Mouse (Mus musculus) heart, embryonic 11.5 days (tissue): ENCODE data around the gene Esr2. TPM values are rescaled to one million over a fixed set of nuclear protein-coding genes. Genes with fewer than 3 reads are reported as not detected.

Experiments used
- ATAC-seq: fragments of 200-750 bp; cut with Nextera tagmentation; replicated peaks from 2 replicates; pipeline ENCODE4 v1.8.0; 2017; ENCODE audit warnings: moderate library complexity; ENCODE audit not compliant: insufficient number of reproducible peaks, low FRiP score, low TSS enrichment
- H3K27ac ChIP-seq: fragments of 300-500 bp; sonication (generic); 2 replicates; pipeline ENCODE4 v1.5.1; 2014; ENCODE audit warnings: mild to moderate bottlenecking, low read depth, low read length
- H3K27me3 ChIP-seq: fragments of 300-500 bp; sonication (generic); 2 replicates; pipeline ENCODE4 v1.6.1; 2014; ENCODE audit warnings: mild to moderate bottlenecking, low read length, mixed read lengths; ENCODE audit not compliant: control insufficient read depth, insufficient read depth
- H3K36me3 ChIP-seq: fragments of 300-500 bp; sonication (generic); 2 replicates; pipeline ENCODE4 v1.6.1; 2014; ENCODE audit warnings: mild to moderate bottlenecking, low read length, moderate library complexity, mixed read lengths; ENCODE audit not compliant: control insufficient read depth, insufficient read depth
- H3K4me1 ChIP-seq: fragments of 300-500 bp; sonication (generic); 2 replicates; pipeline ENCODE4 v1.6.1; 2014; ENCODE audit warnings: low read length; ENCODE audit not compliant: control insufficient read depth, insufficient read depth
- H3K4me2 ChIP-seq: fragments of 300-500 bp; sonication (generic); 2 replicates; pipeline ENCODE4 v1.6.1; 2014; ENCODE audit warnings: mild to moderate bottlenecking, moderate library complexity
- H3K4me3 ChIP-seq: fragments of 300-500 bp; sonication (generic); 2 replicates; pipeline ENCODE4 v1.5.1; 2014; ENCODE audit warnings: low read depth, low read length
- H3K9ac ChIP-seq: fragments of 300-500 bp; sonication (generic); 2 replicates; pipeline ENCODE4 v1.6.1; 2014; ENCODE audit warnings: mild to moderate bottlenecking, low read depth, low read length, moderate library complexity
- H3K9me3 ChIP-seq: fragments of 300-500 bp; sonication (generic); replicated peaks from 2 replicates; pipeline ENCODE4 v1.6.1; 2016; ENCODE audit warnings: low read length; ENCODE audit not compliant: control insufficient read depth
- WGBS: fragments of 180-500 bp; shearing (Covaris S2); extraction: QIAGEN DNeasy Blood & Tissue Kit; methylation state at CpG from one replicate; pipeline ENCODE4 v1.1.7; 2014; ENCODE audit not compliant: insufficient replicate concordance; 5-methylcytosine and 5-hydroxymethylcytosine counted together
- polyA plus RNA-seq: library from polyadenylated mRNA; unstranded; fragments of >200 nt; fragmentation: Nextera tagmentation; extraction: Ambion mirVana; gene quantifications from 2 replicates; pipeline ENCODE4 v1.2.1, GENCODE M21; 2014

Esr2 gene
- polyA plus RNA-seq, 1 experiment from 2014 or later: 0.23 TPM

DNA sequence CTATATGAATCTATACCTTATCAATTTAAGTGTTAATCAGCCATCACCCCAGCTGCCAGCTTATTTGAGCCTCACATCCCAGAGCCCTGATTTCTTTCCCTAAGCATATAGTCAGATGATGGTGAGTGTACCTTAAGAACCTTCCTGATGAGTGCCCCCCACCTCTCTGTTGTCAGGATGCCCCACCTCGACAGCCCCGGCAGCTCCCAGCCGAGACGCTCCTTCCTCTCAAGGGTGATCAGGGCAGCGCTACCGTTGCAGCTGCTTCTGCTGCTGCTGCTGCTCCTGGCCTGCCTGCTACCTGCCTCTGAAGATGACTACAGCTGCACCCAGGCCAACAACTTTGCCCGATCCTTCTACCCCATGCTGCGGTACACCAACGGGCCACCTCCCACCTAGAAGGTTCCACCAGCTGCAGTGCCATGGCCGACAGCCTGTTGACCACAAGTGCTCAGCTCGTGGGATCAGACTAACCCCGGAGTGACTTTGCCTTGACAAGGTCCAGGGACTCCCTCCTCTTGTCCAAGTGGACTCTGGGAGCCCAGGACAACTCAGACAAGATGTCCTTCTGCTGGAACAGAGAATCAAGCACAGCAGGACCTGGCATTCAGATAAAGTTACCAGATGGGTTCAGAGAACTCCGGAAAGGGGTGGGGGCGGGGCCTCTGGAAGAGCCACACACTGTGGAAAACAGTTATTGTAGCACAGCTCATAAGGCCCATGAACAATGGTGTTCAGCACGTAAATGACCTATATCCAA lies 67.2 kb downstream of the Esr2 start:
- 89% methylated on average over 15 of the region's 15 CpGs for WGBS
- ATAC-seq: no peak

DNA sequence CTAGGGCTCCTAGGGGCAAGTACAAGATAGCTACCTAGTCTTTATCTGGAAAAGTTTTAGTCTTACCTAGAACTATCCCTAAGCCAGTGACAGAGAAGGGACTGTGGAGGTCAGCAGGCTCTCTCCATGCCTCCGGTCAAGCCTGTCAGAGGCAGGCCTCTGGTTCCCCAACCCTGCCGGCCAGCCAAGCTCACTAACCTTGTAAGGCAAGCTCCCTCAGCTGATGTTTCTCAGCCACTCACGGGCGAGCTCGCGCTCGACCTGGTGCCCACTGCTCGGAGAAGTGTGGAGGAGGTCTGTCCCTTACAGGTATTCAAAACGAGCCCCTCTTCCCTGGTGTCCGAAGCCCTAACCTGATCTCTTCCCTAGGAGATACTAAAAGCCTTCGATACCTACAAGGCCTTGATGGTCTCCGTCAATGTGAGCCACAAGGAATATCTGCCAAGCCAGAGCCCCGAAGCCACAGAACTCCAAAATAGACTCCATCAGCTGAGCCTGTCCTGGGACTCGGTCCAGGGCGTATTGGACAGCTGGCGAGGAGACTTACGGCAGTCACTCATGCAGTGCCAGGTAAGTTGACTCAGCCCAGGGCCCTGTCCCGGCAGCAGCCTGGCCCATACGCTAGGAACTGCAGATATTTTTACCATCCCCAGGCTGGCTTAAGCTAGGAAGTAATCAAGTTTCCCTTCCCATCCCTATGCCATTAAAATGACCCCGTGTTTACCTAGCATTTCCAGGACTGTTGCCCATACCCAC lies 72.3 kb downstream of the Esr2 start:
- ATAC-seq: no peak
- H3K27me3 ChIP-seq: no peaks in the 10 kb centered on the region
- peaks cover 43% of the 10 kb centered on the region for H3K36me3 ChIP-seq

More for the DNA sequence above, 67.2 kb downstream of the Esr2 start:
- no peak overlapping the region for H3K27ac ChIP-seq
- no peak overlapping the region for H3K4me2 ChIP-seq
- no peaks in the 10 kb centered on the region for H3K4me1 ChIP-seq
- H3K36me3 ChIP-seq: peaks cover 27% of the 10 kb centered on the region
- no peak overlapping the region for H3K4me3 ChIP-seq
- no peak overlapping the region for H3K9ac ChIP-seq
- H3K9me3 ChIP-seq: no peaks in the 10 kb centered on the region
- H3K27me3 ChIP-seq: no peaks in the 10 kb centered on the region

DNA sequence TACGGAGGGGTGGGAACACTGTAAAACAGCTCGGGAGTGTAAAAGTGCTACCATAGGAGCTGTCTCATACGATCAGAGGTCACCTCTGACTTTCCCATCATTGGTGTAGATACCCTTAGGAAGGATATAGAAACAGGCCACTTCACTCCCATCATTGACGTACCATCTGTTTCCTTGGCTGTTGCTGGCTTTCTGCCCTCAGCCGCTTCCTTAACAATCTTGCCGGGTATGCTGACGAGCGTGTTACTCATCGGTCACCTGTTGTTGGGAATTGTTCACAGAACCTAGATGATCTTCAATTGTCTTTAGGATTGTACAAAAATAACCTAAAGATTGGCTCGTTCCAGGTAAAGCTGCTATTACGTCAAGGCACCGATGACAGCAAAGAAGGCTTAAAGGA lies 74.4 kb downstream of the Esr2 start:
- H3K27ac ChIP-seq: no peak overlapping the region
- no peak overlapping the region for H3K4me3 ChIP-seq
- no peak overlapping the region for H3K4me2 ChIP-seq
- peaks cover 48% of the 10 kb centered on the region for H3K36me3 ChIP-seq
- no peaks in the 10 kb centered on the region for H3K9me3 ChIP-seq
- H3K9ac ChIP-seq: no peak overlapping the region
- ATAC-seq: no peak
- 88% methylated on average over 12 of the region's 12 CpGs for whole genome bisulfite sequencing
- no peaks in the 10 kb centered on the region for H3K27me3 ChIP-seq
- H3K4me1 ChIP-seq: no peaks in the 10 kb centered on the region

More for the DNA sequence above, 72.3 kb downstream of the Esr2 start:
- Histone ChIP-seq H3K4me1 (no peaks in the 10 kb centered on the region), H3K4me3 (no peak overlapping the region), H3K9ac (no peak overlapping the region), H3K9me3 (no peaks in the 10 kb centered on the region), H3K4me2 (no peak overlapping the region), H3K27ac (no peak overlapping the region)
- 85% methylated on average over 20 of the region's 20 CpGs for WGBS

DNA sequence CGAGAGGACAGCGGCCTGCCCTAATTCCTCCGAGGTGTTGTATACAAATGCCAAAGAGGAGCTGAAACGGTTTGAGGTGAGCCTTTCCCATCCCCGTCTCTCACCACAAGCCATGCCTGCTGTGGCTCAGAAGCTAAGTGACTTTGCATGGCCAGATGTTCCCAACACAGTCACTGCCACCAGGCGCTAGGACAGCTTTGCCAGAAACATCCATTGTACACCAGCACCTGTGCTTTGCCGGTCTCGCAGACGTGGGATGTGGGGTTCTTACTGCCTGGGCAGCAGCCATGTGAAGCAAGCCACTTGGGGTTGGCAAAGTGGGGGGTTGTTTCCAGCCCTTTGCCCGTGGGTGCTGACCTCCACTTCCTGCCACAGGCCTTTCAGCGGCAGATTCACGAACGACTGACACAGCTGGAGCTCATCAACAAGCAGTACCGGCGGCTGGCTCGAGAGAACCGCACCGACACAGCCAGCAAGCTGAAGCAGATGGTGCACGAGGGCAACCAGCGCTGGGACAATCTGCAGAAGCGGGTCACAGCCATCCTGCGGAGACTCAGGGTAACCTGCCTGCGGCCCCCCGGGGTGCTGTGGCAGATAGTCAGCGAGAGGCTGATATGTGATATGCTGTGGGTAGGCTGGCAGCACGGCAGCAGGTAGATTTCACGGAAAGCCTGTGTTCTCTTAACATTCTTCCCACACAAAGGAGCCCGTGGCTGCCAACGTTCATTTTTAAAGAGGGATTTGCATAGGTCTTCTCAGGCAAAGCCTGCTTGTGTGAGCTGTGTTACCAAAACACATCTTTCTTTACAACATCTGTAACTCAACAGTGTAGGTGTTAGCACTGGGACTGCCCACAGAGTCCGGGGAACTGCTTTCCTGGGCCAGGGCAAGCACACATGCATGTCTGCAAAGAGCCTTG lies 81.7 kb downstream of the Esr2 start:
- ATAC-seq: no peak
- Histone ChIP-seq H3K4me2 (no peak overlapping the region), H3K27me3 (no peaks in the 10 kb centered on the region), H3K4me3 (no peak overlapping the region), H3K4me1 (peaks cover 15% of the 10 kb centered on the region), H3K9me3 (no peaks in the 10 kb centered on the region), H3K36me3 (peaks cover 34% of the 10 kb centered on the region), H3K9ac (no peak overlapping the region), H3K27ac (no peak overlapping the region)
- 52% methylated on average over 30 of the region's 30 CpGs for WGBS

DNA sequence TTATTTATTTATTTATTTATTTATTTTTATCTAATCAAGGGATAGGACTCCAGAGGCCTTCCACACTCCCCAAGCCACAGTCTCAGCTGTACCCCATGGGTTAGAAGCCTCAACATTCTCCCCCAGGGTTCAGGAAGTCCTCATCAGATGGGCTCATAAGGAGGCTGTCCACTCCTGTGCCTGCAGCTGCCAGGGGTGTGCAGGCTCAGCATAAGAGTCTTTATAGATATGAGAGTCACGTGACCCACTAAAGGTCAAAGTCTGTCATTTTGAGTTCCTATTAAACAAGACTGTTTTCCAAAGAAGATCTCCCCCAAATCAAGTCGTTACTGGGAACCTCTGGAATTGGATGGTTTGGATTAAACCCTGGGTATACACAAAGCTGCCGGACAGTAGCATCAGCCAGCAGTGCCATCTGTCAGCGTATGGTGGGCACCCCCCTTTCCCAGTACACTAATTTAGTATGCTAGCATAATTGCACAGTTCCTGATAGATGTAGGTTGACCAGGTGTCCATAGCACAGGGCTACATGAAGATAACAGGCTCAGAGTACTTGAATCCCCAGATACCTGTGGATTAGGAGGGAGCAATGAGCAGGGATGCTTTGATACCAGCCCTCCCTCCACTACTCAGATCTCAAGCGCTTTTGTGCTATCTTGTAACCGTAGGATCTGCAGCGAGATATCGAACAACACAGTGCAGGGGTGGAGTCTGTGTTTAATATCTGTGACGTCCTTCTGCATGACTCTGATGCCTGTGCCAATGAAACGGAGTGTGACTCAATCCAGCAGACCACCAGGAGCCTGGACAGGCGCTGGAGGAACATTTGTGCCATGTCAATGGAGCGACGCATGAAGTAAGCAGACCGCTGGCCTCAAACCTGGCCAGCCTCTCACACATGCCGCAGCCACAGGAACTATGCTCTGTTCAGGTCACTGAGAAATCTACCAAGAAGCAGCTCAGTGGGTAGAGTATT lies 83.2 kb downstream of the Esr2 start:
- 81% methylated on average over 15 of the region's 15 CpGs for WGBS
- Histone ChIP-seq H3K9me3 (no peaks in the 10 kb centered on the region), H3K9ac (no peak overlapping the region), H3K4me3 (no peak overlapping the region), H3K27me3 (no peaks in the 10 kb centered on the region), H3K36me3 (peaks cover 22% of the 10 kb centered on the region), H3K4me2 (no peak overlapping the region), H3K27ac (no peak overlapping the region), H3K4me1 (peaks cover 15% of the 10 kb centered on the region)
- no peak for ATAC-seq

DNA sequence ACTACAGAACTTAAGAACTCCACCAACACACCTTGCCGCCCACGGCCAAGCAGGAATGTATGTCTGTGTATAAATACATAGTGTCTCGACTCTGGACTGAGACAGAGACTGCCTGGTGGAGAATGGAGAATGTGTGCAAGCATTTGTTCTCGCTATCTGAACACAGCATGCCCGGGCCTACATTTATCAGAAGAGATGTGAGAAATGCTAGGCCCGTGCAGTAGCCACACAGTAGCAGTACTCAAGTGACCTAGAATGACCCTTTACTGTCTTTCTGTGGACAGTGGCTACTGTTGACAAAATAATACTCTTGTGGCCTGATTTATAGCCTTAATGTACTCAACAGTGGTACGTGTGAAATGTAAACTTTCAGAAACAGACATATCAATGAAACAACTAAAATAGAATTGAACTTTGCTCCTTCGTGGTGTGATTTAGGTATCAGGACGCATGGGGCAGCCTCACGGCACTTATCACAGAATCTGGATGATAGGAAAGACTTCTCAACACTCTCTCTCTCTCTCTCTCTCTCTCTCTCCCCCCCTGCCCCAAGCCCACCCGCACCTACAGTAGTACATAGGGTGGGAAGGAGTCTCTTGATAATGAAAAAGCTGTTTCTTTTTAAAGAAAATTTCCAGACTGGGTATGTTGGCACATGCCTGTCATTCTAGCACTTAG lies 84.1 kb downstream of the Esr2 start:
- 43% methylated on average over 11 of the region's 11 CpGs for WGBS
- H3K4me3 ChIP-seq: no peak overlapping the region
- H3K4me1 ChIP-seq: peaks cover 15% of the 10 kb centered on the region
- no peak overlapping the region for H3K4me2 ChIP-seq
- H3K9me3 ChIP-seq: no peaks in the 10 kb centered on the region
- ATAC-seq: no peak
- H3K9ac ChIP-seq: no peak overlapping the region
- H3K36me3 ChIP-seq: peaks cover 16% of the 10 kb centered on the region
- H3K27ac ChIP-seq: no peak overlapping the region
- H3K27me3 ChIP-seq: no peaks in the 10 kb centered on the region

DNA sequence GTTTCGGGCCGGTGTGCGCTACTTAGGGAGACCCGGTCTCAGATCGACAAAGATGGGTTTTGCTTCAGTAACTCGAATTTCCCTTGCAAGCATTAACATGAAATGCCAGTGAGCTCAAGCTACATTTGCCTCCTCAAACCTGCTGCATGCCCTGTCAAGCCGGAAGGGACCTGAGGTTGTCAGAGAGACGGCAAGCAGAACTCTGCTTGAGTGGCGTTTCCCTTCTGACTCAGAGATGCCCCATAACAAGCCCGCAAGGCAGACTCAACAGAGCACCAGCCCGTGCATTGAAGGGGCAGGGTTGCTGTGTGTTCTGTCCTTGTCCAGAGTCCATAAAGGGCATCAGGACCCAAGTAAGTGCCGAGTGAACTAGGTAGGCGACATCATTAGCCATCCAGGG lies 90.0 kb downstream of the Esr2 start:
- H3K27me3 ChIP-seq: no peaks in the 10 kb centered on the region
- H3K4me3 ChIP-seq: no peak overlapping the region
- peaks cover 7% of the 10 kb centered on the region for H3K4me1 ChIP-seq
- H3K4me2 ChIP-seq: no peak overlapping the region
- no peak overlapping the region for H3K9ac ChIP-seq
- H3K36me3 ChIP-seq: 0 out of 2 replicates have a peak, but pooled peaks cover 3% of the 10 kb centered on the region
- WGBS: 60% methylated on average over 13 of the region's 13 CpGs
- H3K9me3 ChIP-seq: no peaks in the 10 kb centered on the region
- ATAC-seq: no peak
- no peak overlapping the region for H3K27ac ChIP-seq
